Mouse (Mus musculus): Measurements from ENCODE around the gene Msrb3. TPM values are rescaled to one million over a fixed set of nuclear protein-coding genes. Genes with fewer than 3 reads are reported as not detected.

Gene Msrb3
- polyA plus RNA-seq, 2 experiments = 13.9 to 28.8 TPM

DNA sequence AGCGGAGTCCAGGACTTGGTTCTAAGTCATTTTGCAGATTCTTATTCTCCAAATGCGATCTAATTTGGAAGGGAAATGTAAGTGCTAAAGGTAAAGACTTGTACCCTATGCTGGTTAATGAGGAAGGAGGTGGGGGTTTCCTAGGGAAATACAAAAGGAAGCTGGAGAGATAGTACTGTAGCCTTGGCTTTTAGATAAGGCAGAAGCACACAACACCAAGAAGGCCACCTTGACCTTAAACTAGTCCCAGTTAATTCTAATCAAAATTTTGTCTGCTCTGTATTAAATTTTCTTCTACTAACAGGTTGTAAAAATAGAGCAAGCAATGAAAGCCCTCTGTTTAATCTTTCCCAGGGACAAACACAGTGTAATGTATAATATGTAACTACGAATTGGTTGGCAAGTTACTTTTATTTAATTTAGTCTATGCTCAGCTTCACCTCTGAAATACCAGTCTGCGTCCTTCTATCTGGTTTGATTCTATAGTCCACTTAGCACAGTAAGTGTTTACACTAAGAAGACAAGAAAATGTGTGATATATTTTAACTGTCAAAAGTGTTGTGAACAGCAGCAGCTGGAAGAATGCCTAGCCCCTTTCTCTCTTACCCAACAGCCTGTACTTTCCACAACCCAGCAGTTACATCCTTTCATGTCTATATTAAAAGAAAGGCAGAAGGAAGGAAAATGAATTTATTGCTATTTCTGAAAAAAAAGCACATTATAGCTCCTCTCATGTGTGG, 87.9 kb downstream of the Msrb3 start:
- ATAC-seq (ENCODE audit: low FRiP score, low read depth) = no peak
- no peak for TF ChIP-seq POLR2A (IDR thresholded peaks at IDR 0.05; ENCODE audit: borderline replicate concordance, extremely low read depth, insufficient read depth, insufficient read length)
- DNase-seq (ENCODE audit: low spot score) = no peak
- Histone ChIP-seq H3K27me3 (ENCODE audit: control insufficient read depth, insufficient read depth, low read length) (no peaks in the 10 kb centered on the region), H3K36me3 (ENCODE audit: control insufficient read depth, insufficient read depth, low read length) (no peaks in the 10 kb centered on the region), H3K9ac (ENCODE audit: low read depth, low read length, severe bottlenecking) (no peak overlapping the region), H3K4me2 (replicated peaks; ENCODE audit: low read depth, low read length, severe bottlenecking) (no peak overlapping the region), H3K9me3 (ENCODE audit: control insufficient read depth, low read length) (no peaks in the 10 kb centered on the region), H3K4me3 (replicated peaks; ENCODE audit: low read length) (no peak overlapping the region), H3K27ac (replicated peaks; ENCODE audit: low read depth, low read length) (no peak overlapping the region), H3K4me1 (ENCODE audit: control insufficient read depth, insufficient read depth, low read length) (peaks cover 25% of the 10 kb centered on the region)
- 65% methylated on average over 4 of the region's 4 CpGs for WGBS

DNA sequence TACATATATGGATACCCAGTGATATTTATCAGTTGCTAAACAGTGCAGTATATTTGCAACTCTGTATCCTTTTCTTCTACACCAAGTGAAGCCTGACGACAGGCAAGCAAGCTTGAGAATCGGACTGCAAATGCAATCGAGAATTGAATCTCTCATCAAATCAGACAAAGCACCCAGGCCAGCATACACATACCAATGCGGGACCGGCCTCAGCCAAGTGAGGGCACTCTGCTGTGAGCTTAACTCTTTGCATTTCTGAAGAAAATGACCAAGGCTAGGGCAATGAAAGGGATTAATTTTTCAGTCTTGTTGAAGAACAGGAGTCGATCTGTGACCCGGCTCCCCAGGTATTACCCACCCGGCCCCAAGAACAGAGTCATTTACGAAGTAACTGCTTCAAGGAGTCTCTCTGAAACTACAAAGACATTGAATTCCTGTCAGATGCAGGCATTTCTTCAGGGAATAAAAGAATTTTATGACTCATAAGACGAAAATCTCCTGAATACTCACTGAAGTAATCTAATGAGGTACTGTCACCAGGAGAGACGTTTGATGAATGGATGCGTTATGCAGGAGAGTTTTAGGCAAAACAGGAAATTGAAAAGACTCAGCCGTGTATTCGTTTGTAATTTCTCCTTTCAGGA, 88.7 kb downstream of the Msrb3 start:
- H3K4me3 ChIP-seq (replicated peaks; ENCODE audit: low read length) = no peak overlapping the region
- DNase-seq (ENCODE audit: low spot score) (peak; percentile 34), ATAC-seq (ENCODE audit: low FRiP score, low read depth) (no peak)
- peaks cover 25% of the 10 kb centered on the region for H3K4me1 ChIP-seq (ENCODE audit: control insufficient read depth, insufficient read depth, low read length)
- no peak overlapping the region for H3K27ac ChIP-seq (replicated peaks; ENCODE audit: low read depth, low read length)
- H3K9me3 ChIP-seq (ENCODE audit: control insufficient read depth, low read length) = no peaks in the 10 kb centered on the region
- TF ChIP-seq POLR2A (IDR thresholded peaks at IDR 0.05; ENCODE audit: borderline replicate concordance, extremely low read depth, insufficient read depth, insufficient read length) = no peak
- no peaks in the 10 kb centered on the region for H3K27me3 ChIP-seq (ENCODE audit: control insufficient read depth, insufficient read depth, low read length)
- no peak overlapping the region for H3K9ac ChIP-seq (ENCODE audit: low read depth, low read length, severe bottlenecking)
- H3K4me2 ChIP-seq (replicated peaks; ENCODE audit: low read depth, low read length, severe bottlenecking) = no peak overlapping the region
- WGBS = 20% methylated on average over 14 of the region's 14 CpGs
- no peaks in the 10 kb centered on the region for H3K36me3 ChIP-seq (ENCODE audit: control insufficient read depth, insufficient read depth, low read length)

DNA sequence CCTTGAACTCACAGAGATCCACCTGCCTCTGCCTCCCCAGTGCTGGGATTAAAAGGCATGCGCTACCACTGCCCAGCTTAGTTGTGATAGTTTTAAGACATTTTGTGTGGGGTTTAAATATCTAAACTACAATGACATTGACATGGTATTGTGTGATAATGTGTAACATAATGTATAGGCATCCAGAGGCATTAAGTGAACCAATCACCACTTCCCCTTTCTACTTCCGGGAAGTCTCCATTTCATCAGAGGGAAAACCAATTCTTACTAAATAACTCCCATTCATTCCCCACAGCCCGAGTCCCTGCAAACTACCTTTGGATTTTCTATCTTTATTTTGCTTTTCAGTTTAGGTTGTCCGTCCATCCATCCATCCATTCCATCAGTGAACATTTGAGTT, 90.7 kb downstream of the Msrb3 start:
- ATAC-seq (ENCODE audit: low FRiP score, low read depth) = no peak
- Histone ChIP-seq H3K9me3 (ENCODE audit: control insufficient read depth, low read length) (no peaks in the 10 kb centered on the region), H3K4me2 (replicated peaks; ENCODE audit: low read depth, low read length, severe bottlenecking) (no peak overlapping the region), H3K27me3 (ENCODE audit: control insufficient read depth, insufficient read depth, low read length) (no peaks in the 10 kb centered on the region), H3K27ac (replicated peaks; ENCODE audit: low read depth, low read length) (no peak overlapping the region), H3K4me1 (ENCODE audit: control insufficient read depth, insufficient read depth, low read length) (peaks cover 25% of the 10 kb centered on the region), H3K4me3 (replicated peaks; ENCODE audit: low read length) (no peak overlapping the region), H3K36me3 (ENCODE audit: control insufficient read depth, insufficient read depth, low read length) (no peaks in the 10 kb centered on the region), H3K9ac (ENCODE audit: low read depth, low read length, severe bottlenecking) (no peak overlapping the region)
- no peak for DNase-seq (ENCODE audit: low spot score)
- WGBS = 94% methylated on average over 4 of the region's 4 CpGs
- no peak for TF ChIP-seq POLR2A (IDR thresholded peaks at IDR 0.05; ENCODE audit: borderline replicate concordance, extremely low read depth, insufficient read depth, insufficient read length)

DNA sequence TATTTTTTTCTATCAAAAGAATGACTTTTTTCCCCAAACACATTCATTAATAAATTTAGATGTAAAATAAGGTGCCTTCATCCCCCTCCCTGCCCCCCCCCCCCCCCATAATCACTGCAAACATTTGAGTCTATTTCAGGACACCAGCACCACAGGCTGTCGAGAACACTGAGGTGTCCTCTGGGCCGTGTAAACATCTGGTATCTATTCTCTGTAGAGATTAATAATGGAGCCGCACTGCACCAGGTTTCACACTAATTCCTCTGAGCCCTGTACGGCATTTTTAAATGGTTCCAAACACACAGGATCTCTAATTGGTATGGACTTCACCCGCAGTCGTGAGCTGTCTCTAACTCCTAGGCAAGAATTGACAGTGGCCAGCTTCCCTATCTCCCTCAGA, 97.8 kb downstream of the Msrb3 start:
- H3K4me2 ChIP-seq (replicated peaks; ENCODE audit: low read depth, low read length, severe bottlenecking) = peak overlapping the region; percentile 32
- no peak overlapping the region for H3K4me3 ChIP-seq (replicated peaks; ENCODE audit: low read length)
- no peak overlapping the region for H3K9ac ChIP-seq (ENCODE audit: low read depth, low read length, severe bottlenecking)
- DNase-seq (ENCODE audit: low spot score) = no peak
- ATAC-seq (ENCODE audit: low FRiP score, low read depth) = no peak
- no peak overlapping the region; the same call in 1 of the 2 replicates for H3K27ac ChIP-seq (replicated peaks; ENCODE audit: low read depth, low read length)
- no peaks in the 10 kb centered on the region for H3K27me3 ChIP-seq (ENCODE audit: control insufficient read depth, insufficient read depth, low read length)
- H3K4me1 ChIP-seq (ENCODE audit: control insufficient read depth, insufficient read depth, low read length) = peaks cover 16% of the 10 kb centered on the region
- no peak for TF ChIP-seq POLR2A (IDR thresholded peaks at IDR 0.05; ENCODE audit: borderline replicate concordance, extremely low read depth, insufficient read depth, insufficient read length)
- 8% methylated on average over 6 of the region's 6 CpGs for WGBS
- no peaks in the 10 kb centered on the region for H3K9me3 ChIP-seq (ENCODE audit: control insufficient read depth, low read length)
- H3K36me3 ChIP-seq (ENCODE audit: control insufficient read depth, insufficient read depth, low read length) = no peaks in the 10 kb centered on the region

DNA sequence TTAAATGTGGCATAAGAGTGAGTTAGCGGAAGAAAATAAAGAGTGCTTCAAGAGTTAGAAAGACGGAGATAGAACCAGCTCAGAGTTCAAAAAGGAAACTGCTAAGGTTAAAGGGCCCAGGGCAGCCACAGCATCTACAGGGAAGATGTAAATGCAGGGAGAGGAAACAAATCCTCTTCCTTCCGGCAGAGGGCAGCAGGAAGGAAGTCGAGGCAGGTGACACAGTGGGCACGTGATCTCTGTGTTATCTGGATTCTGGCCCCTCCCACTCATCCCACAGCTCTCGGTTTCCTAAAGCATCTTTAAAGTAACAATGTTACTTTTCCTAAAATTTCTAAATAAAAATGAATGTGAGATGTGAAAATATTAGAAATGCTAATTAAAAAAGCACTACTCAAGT, 99.4 kb downstream of the Msrb3 start:
- H3K9ac ChIP-seq (ENCODE audit: low read depth, low read length, severe bottlenecking) = no peak overlapping the region
- no peaks in the 10 kb centered on the region for H3K27me3 ChIP-seq (ENCODE audit: control insufficient read depth, insufficient read depth, low read length)
- no peak overlapping the region for H3K27ac ChIP-seq (replicated peaks; ENCODE audit: low read depth, low read length)
- H3K4me3 ChIP-seq (replicated peaks; ENCODE audit: low read length) = no peak overlapping the region
- no peaks in the 10 kb centered on the region for H3K36me3 ChIP-seq (ENCODE audit: control insufficient read depth, insufficient read depth, low read length)
- no peaks in the 10 kb centered on the region for H3K9me3 ChIP-seq (ENCODE audit: control insufficient read depth, low read length)
- ATAC-seq (ENCODE audit: low FRiP score, low read depth) (no peak), DNase-seq (ENCODE audit: low spot score) (no peak)
- peaks cover 19% of the 10 kb centered on the region for H3K4me1 ChIP-seq (ENCODE audit: control insufficient read depth, insufficient read depth, low read length)
- 70% methylated on average over 6 of the region's 6 CpGs for WGBS
- no peak for TF ChIP-seq POLR2A (IDR thresholded peaks at IDR 0.05; ENCODE audit: borderline replicate concordance, extremely low read depth, insufficient read depth, insufficient read length)
- H3K4me2 ChIP-seq (replicated peaks; ENCODE audit: low read depth, low read length, severe bottlenecking) = no peak overlapping the region
